Mouse (Mus musculus): Measurements from ENCODE around the gene Siglecg. TPM values are rescaled to one million over a fixed set of nuclear protein-coding genes. Genes with fewer than 3 reads are reported as not detected.

Gene Siglecg
- polyA plus RNA-seq, 1 experiment from 2014 or later = 0.09 TPM

- no peaks in the 10 kb centered on the region for H3K9me3 ChIP-seq (ENCODE audit: control insufficient read depth, low read length)
- no peak overlapping the region for H3K27ac ChIP-seq (replicated peaks; ENCODE audit: low read depth, low read length)
- WGBS = 94% methylated on average over 5 of the region's 5 CpGs
- DNase-seq (ENCODE audit: low spot score) = no peak
- H3K4me1 ChIP-seq (ENCODE audit: control insufficient read depth, insufficient read depth, low read length) = no peaks in the 10 kb centered on the region
- H3K4me3 ChIP-seq (ENCODE audit: low read depth, low read length) = no peak overlapping the region
- H3K36me3 ChIP-seq (ENCODE audit: control insufficient read depth, insufficient read depth, low read length) = no peaks in the 10 kb centered on the region
- no peak overlapping the region for H3K4me2 ChIP-seq (ENCODE audit: low read depth, severe bottlenecking)
- no peak overlapping the region for H3K9ac ChIP-seq (ENCODE audit: low read length)
- H3K27me3 ChIP-seq (ENCODE audit: control insufficient read depth, insufficient read depth, low read length) = no peaks in the 10 kb centered on the region
- ATAC-seq (ENCODE audit: insufficient number of reproducible peaks, low FRiP score, low TSS enrichment, low read depth) = no peak
These were observed 26.7 kb downstream of the Siglecg start for GRCm38 (mm10) chr7:43434676-43435075.

- no peak within 1 kb of the TSS for H3K27ac ChIP-seq (replicated peaks; ENCODE audit: low read depth, low read length)
- no peaks in the 10 kb centered on the region for H3K36me3 ChIP-seq (ENCODE audit: control insufficient read depth, insufficient read depth, low read length)
- no peak within 1 kb of the TSS for H3K4me2 ChIP-seq (ENCODE audit: low read depth, severe bottlenecking)
- H3K9ac ChIP-seq (ENCODE audit: low read length) = no peak within 1 kb of the TSS
- no peaks in the 10 kb centered on the region for H3K27me3 ChIP-seq (ENCODE audit: control insufficient read depth, insufficient read depth, low read length)
- WGBS = 63% methylated on average over 10 of the region's 10 CpGs
- ATAC-seq (ENCODE audit: insufficient number of reproducible peaks, low FRiP score, low TSS enrichment, low read depth) = no peak
- H3K9me3 ChIP-seq (ENCODE audit: control insufficient read depth, low read length) = no peaks in the 10 kb centered on the region
- no peaks in the 10 kb centered on the region for H3K4me1 ChIP-seq (ENCODE audit: control insufficient read depth, insufficient read depth, low read length)
- DNase-seq (ENCODE audit: low spot score) = no peak
- no peak within 1 kb of the TSS for H3K4me3 ChIP-seq (ENCODE audit: low read depth, low read length)
These were observed 28.6 kb downstream of the Siglecg start, which contains the start of gene Nkg7 for GRCm38 (mm10) chr7:43436341-43437255. TSS of gene Nkg7 (plus strand) at chr7:43437073.

- H3K27me3 ChIP-seq (ENCODE audit: control insufficient read depth, insufficient read depth, low read length) = no peaks in the 10 kb centered on the region
- peaks cover 4% of the 10 kb centered on the region; the same call in 1 of the 2 replicates for H3K4me1 ChIP-seq (ENCODE audit: control insufficient read depth, insufficient read depth, low read length)
- WGBS = 82% methylated on average over 4 of the region's 4 CpGs
- ATAC-seq (ENCODE audit: insufficient number of reproducible peaks, low FRiP score, low TSS enrichment, low read depth) (no peak), DNase-seq (ENCODE audit: low spot score) (no peak)
- no peak overlapping the region for H3K9ac ChIP-seq (ENCODE audit: low read length)
- H3K4me3 ChIP-seq (ENCODE audit: low read depth, low read length) = no peak overlapping the region
- H3K27ac ChIP-seq (replicated peaks; ENCODE audit: low read depth, low read length) = no peak overlapping the region
- no peak overlapping the region for H3K4me2 ChIP-seq (ENCODE audit: low read depth, severe bottlenecking)
- H3K36me3 ChIP-seq (ENCODE audit: control insufficient read depth, insufficient read depth, low read length) = no peaks in the 10 kb centered on the region
- no peaks in the 10 kb centered on the region for H3K9me3 ChIP-seq (ENCODE audit: control insufficient read depth, low read length)
These were observed 30.6 kb downstream of the Siglecg start for GRCm38 (mm10) chr7:43438611-43439010.

- Histone ChIP-seq H3K36me3 (ENCODE audit: control insufficient read depth, insufficient read depth, low read length) (no peaks in the 10 kb centered on the region), H3K9me3 (ENCODE audit: control insufficient read depth, low read length) (no peaks in the 10 kb centered on the region), H3K4me3 (ENCODE audit: low read depth, low read length) (no peak within 1 kb of the TSS), H3K4me1 (ENCODE audit: control insufficient read depth, insufficient read depth, low read length) (peaks cover 7% of the 10 kb centered on the region; the same call in 1 of the 2 replicates), H3K4me2 (ENCODE audit: low read depth, severe bottlenecking) (no peak within 1 kb of the TSS), H3K27me3 (ENCODE audit: control insufficient read depth, insufficient read depth, low read length) (no peaks in the 10 kb centered on the region), H3K27ac (replicated peaks; ENCODE audit: low read depth, low read length) (no peak within 1 kb of the TSS), H3K9ac (ENCODE audit: low read length) (no peak within 1 kb of the TSS)
- WGBS = 78% methylated on average over 6 of the region's 6 CpGs
- ATAC-seq (ENCODE audit: insufficient number of reproducible peaks, low FRiP score, low TSS enrichment, low read depth) = no peak
- no peak for DNase-seq (ENCODE audit: low spot score)
These were observed 32.5 kb downstream of the Siglecg start, which contains the start of gene Cldnd2 for GRCm38 (mm10) chr7:43440482-43440881. TSS of gene Cldnd2 (plus strand) at chr7:43440782.

- no peak overlapping the region for H3K9ac ChIP-seq (ENCODE audit: low read length)
- no peaks in the 10 kb centered on the region for H3K9me3 ChIP-seq (ENCODE audit: control insufficient read depth, low read length)
- no peaks in the 10 kb centered on the region for H3K27me3 ChIP-seq (ENCODE audit: control insufficient read depth, insufficient read depth, low read length)
- no peak overlapping the region for H3K27ac ChIP-seq (replicated peaks; ENCODE audit: low read depth, low read length)
- DNase-seq (ENCODE audit: low spot score) (no peak), ATAC-seq (ENCODE audit: insufficient number of reproducible peaks, low FRiP score, low TSS enrichment, low read depth) (no peak)
- 83% methylated on average over 3 of the region's 3 CpGs for WGBS
- no peak overlapping the region for H3K4me3 ChIP-seq (ENCODE audit: low read depth, low read length)
- no peak overlapping the region for H3K4me2 ChIP-seq (ENCODE audit: low read depth, severe bottlenecking)
- peaks cover 7% of the 10 kb centered on the region; the same call in 1 of the 2 replicates for H3K4me1 ChIP-seq (ENCODE audit: control insufficient read depth, insufficient read depth, low read length)
- H3K36me3 ChIP-seq (ENCODE audit: control insufficient read depth, insufficient read depth, low read length) = no peaks in the 10 kb centered on the region
These were observed 33.1 kb downstream of the Siglecg start for GRCm38 (mm10) chr7:43441071-43441470.

GRCm38 (mm10) chr7:43442684-43443083 is 34.7 kb downstream of the Siglecg start:
- Histone ChIP-seq H3K4me1 (ENCODE audit: control insufficient read depth, insufficient read depth, low read length) (peaks cover 7% of the 10 kb centered on the region; the same call in 1 of the 2 replicates), H3K36me3 (ENCODE audit: control insufficient read depth, insufficient read depth, low read length) (no peaks in the 10 kb centered on the region), H3K4me3 (ENCODE audit: low read depth, low read length) (peak overlapping the region; percentile 51), H3K27ac (replicated peaks; ENCODE audit: low read depth, low read length) (peak overlapping the region; percentile 86; the same call in 1 of the 2 replicates), H3K27me3 (ENCODE audit: control insufficient read depth, insufficient read depth, low read length) (no peaks in the 10 kb centered on the region), H3K9me3 (ENCODE audit: control insufficient read depth, low read length) (no peaks in the 10 kb centered on the region), H3K4me2 (ENCODE audit: low read depth, severe bottlenecking) (peak overlapping the region; percentile 71), H3K9ac (ENCODE audit: low read length) (peak overlapping the region; percentile 65)
- WGBS = 11% methylated on average over 9 of the region's 9 CpGs
- ATAC-seq (ENCODE audit: insufficient number of reproducible peaks, low FRiP score, low TSS enrichment, low read depth) (no peak), DNase-seq (ENCODE audit: low spot score) (no peak)

- peaks cover 7% of the 10 kb centered on the region; the same call in 1 of the 2 replicates for H3K4me1 ChIP-seq (ENCODE audit: control insufficient read depth, insufficient read depth, low read length)
- no peaks in the 10 kb centered on the region for H3K9me3 ChIP-seq (ENCODE audit: control insufficient read depth, low read length)
- H3K4me2 ChIP-seq (ENCODE audit: low read depth, severe bottlenecking) = peak overlapping the region; percentile 71
- peak overlapping the region; percentile 51 for H3K4me3 ChIP-seq (ENCODE audit: low read depth, low read length)
- 1% methylated on average over 36 of the region's 36 CpGs for WGBS
- H3K27ac ChIP-seq (replicated peaks; ENCODE audit: low read depth, low read length) = peak overlapping the region; percentile 86
- H3K27me3 ChIP-seq (ENCODE audit: control insufficient read depth, insufficient read depth, low read length) = no peaks in the 10 kb centered on the region
- DNase-seq (ENCODE audit: low spot score) (peak; percentile 73), ATAC-seq (ENCODE audit: insufficient number of reproducible peaks, low FRiP score, low TSS enrichment, low read depth) (peak; percentile 82)
- peak overlapping the region; percentile 65 for H3K9ac ChIP-seq (ENCODE audit: low read length)
- no peaks in the 10 kb centered on the region for H3K36me3 ChIP-seq (ENCODE audit: control insufficient read depth, insufficient read depth, low read length)
These were observed 35.3 kb downstream of the Siglecg start for GRCm38 (mm10) chr7:43443126-43443916.

GRCm38 (mm10) chr7:43443917-43444293 is 35.9 kb downstream of the Siglecg start, which contains the start of the genes Etfb and Gm45233:
TSS of gene Etfb (plus strand) at chr7:43444083.
TSS of gene Gm45233 (plus strand) at chr7:43444128.
- peak within 1 kb of the TSS; percentile 86 for H3K27ac ChIP-seq (replicated peaks; ENCODE audit: low read depth, low read length)
- DNase-seq (ENCODE audit: low spot score) (peak; percentile 92), ATAC-seq (ENCODE audit: insufficient number of reproducible peaks, low FRiP score, low TSS enrichment, low read depth) (peak; percentile 96)
- no peaks in the 10 kb centered on the region for H3K36me3 ChIP-seq (ENCODE audit: control insufficient read depth, insufficient read depth, low read length)
- peak within 1 kb of the TSS; percentile 51 for H3K4me3 ChIP-seq (ENCODE audit: low read depth, low read length)
- no peaks in the 10 kb centered on the region for H3K9me3 ChIP-seq (ENCODE audit: control insufficient read depth, low read length)
- H3K9ac ChIP-seq (ENCODE audit: low read length) = peak within 1 kb of the TSS; percentile 65
- H3K4me2 ChIP-seq (ENCODE audit: low read depth, severe bottlenecking) = peak within 1 kb of the TSS; percentile 71
- WGBS = under 1% methylated on average over 27 of the region's 27 CpGs
- H3K27me3 ChIP-seq (ENCODE audit: control insufficient read depth, insufficient read depth, low read length) = no peaks in the 10 kb centered on the region
- peaks cover 7% of the 10 kb centered on the region; the same call in 1 of the 2 replicates for H3K4me1 ChIP-seq (ENCODE audit: control insufficient read depth, insufficient read depth, low read length)
